8 mouse cellular contexts compared by ENCODE assay signal in the genomic region with DNA sequence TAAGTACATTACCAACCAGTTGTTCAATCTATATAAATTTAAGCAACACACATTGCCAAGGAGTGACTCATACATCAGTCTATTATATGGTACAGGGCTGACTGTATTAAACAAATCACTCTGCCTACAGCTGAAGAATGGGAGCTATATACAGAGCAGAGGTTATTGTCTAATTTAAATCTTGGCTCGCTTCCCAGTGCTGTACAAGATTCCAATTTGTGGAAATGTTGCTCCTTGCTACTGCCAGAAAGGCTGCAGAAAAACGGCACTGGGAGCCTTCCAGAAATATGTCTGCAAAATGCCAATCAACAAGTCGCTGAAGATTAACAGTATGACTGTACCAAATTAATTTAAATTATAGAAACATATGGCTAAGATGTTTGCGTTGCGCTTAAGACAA. TPM values are rescaled to one million over a fixed set of nuclear protein-coding genes. Genes with fewer than 3 reads are reported as not detected.
A peak's percentile ranks its signal among the peaks of the same experiment; 100 is the strongest.
DNase-seq lines count a peak whose midpoint lies in the region; ATAC-seq and TF ChIP-seq lines count a peak whose summit lies in the region.

No protein-coding gene starts in this region.

- peak overlapping the region; percentile 81 for H3K27ac ChIP-seq in hindbrain, embryonic 13.5 days
- no peak overlapping the region for H3K27ac ChIP-seq in hindbrain, embryonic 11.5 days (ENCODE audit: low read depth, low read length)
- H3K27ac ChIP-seq in embryonic facial prominence, embryonic 12.5 days = peak overlapping the region; percentile 80
- peak overlapping the region; percentile 67 for H3K27ac ChIP-seq in heart, postnatal 0 days (ENCODE audit: low read depth)
- H3K27ac ChIP-seq in limb, embryonic 14.5 days (replicated peaks; ENCODE audit: low read depth, low read length) = peak overlapping the region; percentile 69; the same call in 1 of the 2 replicates

- no peaks in the 10 kb centered on the region for H3K27me3 ChIP-seq in hindbrain, embryonic 13.5 days
- H3K27me3 ChIP-seq in hindbrain, embryonic 11.5 days (ENCODE audit: control insufficient read depth, insufficient read depth, low read length) = no peaks in the 10 kb centered on the region
- H3K27me3 ChIP-seq in embryonic facial prominence, embryonic 12.5 days = no peaks in the 10 kb centered on the region
- H3K27me3 ChIP-seq in heart, postnatal 0 days (ENCODE audit: control insufficient read depth, insufficient read depth, low read length) = no peaks in the 10 kb centered on the region
- H3K27me3 ChIP-seq in limb, embryonic 14.5 days (ENCODE audit: control insufficient read depth, insufficient read depth, low read length) = no peaks in the 10 kb centered on the region

- DNase-seq in hindbrain, embryonic 11.5 days (ENCODE audit: low spot score) = no peak
- peak; percentile 56 for DNase-seq in heart, postnatal 0 days (ENCODE audit: low spot score)
- DNase-seq in limb, embryonic 14.5 days (ENCODE audit: low spot score) = peak; percentile 95
- DNase-seq in urinary bladder, adult 2 months (ENCODE audit: low spot score) = no peak
- no peak for DNase-seq in frontal cortex, postnatal 10 days (ENCODE audit: low spot score in 2 of 2)

- TF ChIP-seq CTCF in heart, postnatal 0 days (IDR thresholded peaks at IDR 0.05; ENCODE audit: low read depth) = no peak

- H3K9me3 ChIP-seq in hindbrain, embryonic 13.5 days = no peaks in the 10 kb centered on the region
- H3K9me3 ChIP-seq in hindbrain, embryonic 11.5 days (ENCODE audit: control insufficient read depth, low read length) = no peaks in the 10 kb centered on the region
- 0 out of 2 replicates have a peak, but pooled peaks cover 3% of the 10 kb centered on the region for H3K9me3 ChIP-seq in embryonic facial prominence, embryonic 12.5 days
- no peaks in the 10 kb centered on the region; the same call in 1 of the 2 replicates for H3K9me3 ChIP-seq in heart, postnatal 0 days (replicated peaks; ENCODE audit: control insufficient read depth, low read length)
- 0 out of 2 replicates have a peak, but pooled peaks cover 3% of the 10 kb centered on the region for H3K9me3 ChIP-seq in limb, embryonic 14.5 days (ENCODE audit: control insufficient read depth, low read length)

- no peak for TF ChIP-seq EP300 in heart, postnatal 0 days (IDR thresholded peaks at IDR 0.05; ENCODE audit: low read depth)

- H3K9ac ChIP-seq in hindbrain, embryonic 13.5 days = no peak overlapping the region
- no peak overlapping the region for H3K9ac ChIP-seq in hindbrain, embryonic 11.5 days (ENCODE audit: low read depth, low read length)
- H3K9ac ChIP-seq in embryonic facial prominence, embryonic 12.5 days = no peak overlapping the region
- no peak overlapping the region for H3K9ac ChIP-seq in heart, postnatal 0 days (replicated peaks; ENCODE audit: low read depth, low read length)
- H3K9ac ChIP-seq in limb, embryonic 14.5 days (ENCODE audit: low read depth, low read length, severe bottlenecking) = no peak overlapping the region

- 33% methylated on average over 5 of the region's 5 CpGs for WGBS in hindbrain, embryonic 13.5 days
- WGBS in hindbrain, embryonic 11.5 days = 74% methylated on average over 5 of the region's 5 CpGs
- 39% methylated on average over 5 of the region's 5 CpGs for WGBS in embryonic facial prominence, embryonic 12.5 days
- 16% methylated on average over 5 of the region's 5 CpGs for WGBS in heart, postnatal 0 days
- WGBS in limb, embryonic 14.5 days = 28% methylated on average over 5 of the region's 5 CpGs

- no peak for TF ChIP-seq POLR2A in limb, embryonic 14.5 days (IDR thresholded peaks at IDR 0.05; ENCODE audit: borderline replicate concordance, extremely low read depth, insufficient read depth, insufficient read length)

- no peak overlapping the region for H3K4me3 ChIP-seq in hindbrain, embryonic 13.5 days
- H3K4me3 ChIP-seq in hindbrain, embryonic 11.5 days (ENCODE audit: low read depth, low read length) = no peak overlapping the region
- H3K4me3 ChIP-seq in embryonic facial prominence, embryonic 12.5 days = no peak overlapping the region
- H3K4me3 ChIP-seq in heart, postnatal 0 days (ENCODE audit: low read depth, low read length) = no peak overlapping the region
- no peak overlapping the region for H3K4me3 ChIP-seq in limb, embryonic 14.5 days (replicated peaks; ENCODE audit: low read length)

- H3K36me3 ChIP-seq in hindbrain, embryonic 13.5 days = peaks cover 8% of the 10 kb centered on the region; the same call in 1 of the 2 replicates
- H3K36me3 ChIP-seq in hindbrain, embryonic 11.5 days (ENCODE audit: control insufficient read depth, insufficient read depth, low read length) = no peaks in the 10 kb centered on the region; the same call in 1 of the 2 replicates
- no peaks in the 10 kb centered on the region for H3K36me3 ChIP-seq in embryonic facial prominence, embryonic 12.5 days
- 0 out of 2 replicates have a peak, but pooled peaks cover 5% of the 10 kb centered on the region for H3K36me3 ChIP-seq in heart, postnatal 0 days (replicated peaks; ENCODE audit: control insufficient read depth, insufficient read depth, low read length)
- no peaks in the 10 kb centered on the region for H3K36me3 ChIP-seq in limb, embryonic 14.5 days (ENCODE audit: control insufficient read depth, insufficient read depth, low read length)

- peak; percentile 83 for ATAC-seq in hindbrain, embryonic 13.5 days (ENCODE audit: low FRiP score)
- ATAC-seq in hindbrain, embryonic 11.5 days (ENCODE audit: low FRiP score) = no peak
- peak; percentile 88 for ATAC-seq in embryonic facial prominence, embryonic 12.5 days (ENCODE audit: insufficient number of reproducible peaks, insufficient read depth, low FRiP score, low TSS enrichment)
- ATAC-seq in heart, postnatal 0 days (ENCODE audit: insufficient read depth, low read depth) = peak; percentile 68
- peak; percentile 95 for ATAC-seq in limb, embryonic 14.5 days (ENCODE audit: low FRiP score, low read depth)
- no peak for ATAC-seq in activated CD4-positive, CD25-positive, alpha-beta regulatory T cell, adult 4 months

- H3K4me1 ChIP-seq in hindbrain, embryonic 13.5 days (replicated peaks) = peaks cover 56% of the 10 kb centered on the region
- peaks cover 4% of the 10 kb centered on the region for H3K4me1 ChIP-seq in hindbrain, embryonic 11.5 days (replicated peaks; ENCODE audit: control insufficient read depth, insufficient read depth, low read length)
- H3K4me1 ChIP-seq in embryonic facial prominence, embryonic 12.5 days = peaks cover 20% of the 10 kb centered on the region
- peaks cover 17% of the 10 kb centered on the region for H3K4me1 ChIP-seq in heart, postnatal 0 days (ENCODE audit: control insufficient read depth, insufficient read depth)
- peaks cover 21% of the 10 kb centered on the region for H3K4me1 ChIP-seq in limb, embryonic 14.5 days (ENCODE audit: control insufficient read depth, insufficient read depth, low read length)

- peak overlapping the region; percentile 33; the same call in 1 of the 2 replicates for H3K4me2 ChIP-seq in hindbrain, embryonic 13.5 days
- H3K4me2 ChIP-seq in hindbrain, embryonic 11.5 days (replicated peaks; ENCODE audit: low read depth, low read length) = no peak overlapping the region
- H3K4me2 ChIP-seq in embryonic facial prominence, embryonic 12.5 days (replicated peaks) = no peak overlapping the region
- H3K4me2 ChIP-seq in heart, postnatal 0 days (ENCODE audit: low read depth, low read length) = peak overlapping the region; percentile 21
- no peak overlapping the region for H3K4me2 ChIP-seq in limb, embryonic 14.5 days (replicated peaks; ENCODE audit: low read depth, low read length, severe bottlenecking)

RNA-seq across cellular contexts. Expression of a gene that starts 45.9 kb away (rescaled TPM):
- polyA plus RNA-seq in hindbrain, embryonic 13.5 days (2015; fragmentation: Nextera tagmentation; extraction: Ambion mirVana) = 20.1 and 23.6 TPM in 2 replicates
- polyA plus RNA-seq in hindbrain, embryonic 11.5 days (2014; fragmentation: Nextera tagmentation; extraction: Ambion mirVana) = 29.9 and 40.4 TPM in 2 replicates
- 13.8 and 18.3 TPM in 2 replicates for polyA plus RNA-seq in embryonic facial prominence, embryonic 12.5 days (2016; fragmentation: Nextera tagmentation; extraction: Ambion mirVana)
- 17.1 and 18.4 TPM in 2 replicates for total RNA-seq in heart, postnatal 0 days (2014; rRNA removed; ENCODE audit: low replicate concordance)
- polyA plus RNA-seq in heart, postnatal 0 days (2015; fragmentation: Nextera tagmentation; extraction: Ambion mirVana) = 7.1 and 8.4 TPM in 2 replicates
- polyA plus RNA-seq in limb, embryonic 14.5 days (2012; rRNA removed) = 16.4 and 23.1 TPM in 2 replicates
- 9.8 and 13.0 TPM in 2 replicates for polyA plus RNA-seq in limb, embryonic 14.5 days (2014; fragmentation: Nextera tagmentation; extraction: Ambion mirVana)
- 0.43 and 0.57 TPM in 2 replicates for polyA plus RNA-seq in urinary bladder, adult 2 months (2012; rRNA removed)
- polyA plus RNA-seq in activated CD4-positive, CD25-positive, alpha-beta regulatory T cell, adult 4 months (2017; shearing (Covaris generic)) = not detected

Comparison
In these comparisons a context has a peak if more than half of its experiments do, and no peak if none do; other contexts are left out.
1. ATAC-seq: peak in hindbrain, embryonic 13.5 days (single experiment), embryonic facial prominence, embryonic 12.5 days (single experiment), heart, postnatal 0 days (single experiment) and limb, embryonic 14.5 days (single experiment); none in hindbrain, embryonic 11.5 days (single experiment) and activated CD4-positive, CD25-positive, alpha-beta regulatory T cell, adult 4 months (single experiment).
2. H3K4me2 ChIP-seq: peak in hindbrain, embryonic 13.5 days (single experiment) and heart, postnatal 0 days (single experiment); none in hindbrain, embryonic 11.5 days (single experiment), embryonic facial prominence, embryonic 12.5 days (single experiment) and limb, embryonic 14.5 days (single experiment).
3. DNase-seq: peak in heart, postnatal 0 days (single experiment) and limb, embryonic 14.5 days (single experiment); none in hindbrain, embryonic 11.5 days (single experiment), urinary bladder, adult 2 months (single experiment) and frontal cortex, postnatal 10 days (0 of 2).